Mouse (Mus musculus) brain, embryonic 14.5 days (tissue): ENCODE measurements around the gene Zcchc2.

Experiments
- CTCF ChIP-seq: fragments of 200-500 bp; IDR thresholded peaks from 2 replicates; pipeline ENCODE4 v1.5.1; 2012; ENCODE audit warnings: inconsistent platforms, mild to moderate bottlenecking, moderate library complexity, borderline replicate concordance; ENCODE audit not compliant: insufficient read depth, insufficient read length; ENCODE audit errors: extremely low read depth
- POLR2A ChIP-seq: fragments of 200-500 bp; IDR thresholded peaks from 2 replicates; pipeline ENCODE4 v1.6.1; 2012; ENCODE audit warnings: mild to moderate bottlenecking, inconsistent platforms, borderline replicate concordance; ENCODE audit not compliant: poor library complexity, insufficient read depth, insufficient read length, severe bottlenecking; ENCODE audit errors: extremely low read depth

GRCm38 (mm10) chr1:105971490-105972170 lies 18.6 kb upstream of the Zcchc2 start:
- no peak for TF ChIP-seq CTCF
- TF ChIP-seq POLR2A, result no peak
